Mouse (Mus musculus): Measurements from ENCODE around the gene Tac2.

The Tac2 gene

DNA sequence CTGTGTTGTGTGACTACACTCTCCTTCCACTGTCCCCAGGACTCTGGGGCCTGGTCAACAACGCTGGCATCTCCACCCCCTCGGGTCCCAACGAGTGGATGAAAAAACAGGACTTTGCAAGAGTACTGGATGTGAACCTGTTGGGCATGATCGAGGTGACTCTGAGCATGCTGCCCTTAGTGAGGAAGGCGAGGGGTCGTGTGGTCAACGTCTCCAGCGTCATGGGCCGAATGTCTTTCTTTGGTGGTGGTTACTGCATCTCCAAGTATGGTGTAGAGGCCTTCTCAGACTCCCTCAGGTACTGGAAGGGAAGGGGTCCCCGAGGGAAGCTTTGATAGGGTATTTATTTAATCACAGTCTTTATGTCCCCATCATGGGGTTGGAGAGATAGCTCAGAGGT lies 38.6 kb downstream of the Tac2 start:
- peak; percentile 2 for DNase-seq

DNA sequence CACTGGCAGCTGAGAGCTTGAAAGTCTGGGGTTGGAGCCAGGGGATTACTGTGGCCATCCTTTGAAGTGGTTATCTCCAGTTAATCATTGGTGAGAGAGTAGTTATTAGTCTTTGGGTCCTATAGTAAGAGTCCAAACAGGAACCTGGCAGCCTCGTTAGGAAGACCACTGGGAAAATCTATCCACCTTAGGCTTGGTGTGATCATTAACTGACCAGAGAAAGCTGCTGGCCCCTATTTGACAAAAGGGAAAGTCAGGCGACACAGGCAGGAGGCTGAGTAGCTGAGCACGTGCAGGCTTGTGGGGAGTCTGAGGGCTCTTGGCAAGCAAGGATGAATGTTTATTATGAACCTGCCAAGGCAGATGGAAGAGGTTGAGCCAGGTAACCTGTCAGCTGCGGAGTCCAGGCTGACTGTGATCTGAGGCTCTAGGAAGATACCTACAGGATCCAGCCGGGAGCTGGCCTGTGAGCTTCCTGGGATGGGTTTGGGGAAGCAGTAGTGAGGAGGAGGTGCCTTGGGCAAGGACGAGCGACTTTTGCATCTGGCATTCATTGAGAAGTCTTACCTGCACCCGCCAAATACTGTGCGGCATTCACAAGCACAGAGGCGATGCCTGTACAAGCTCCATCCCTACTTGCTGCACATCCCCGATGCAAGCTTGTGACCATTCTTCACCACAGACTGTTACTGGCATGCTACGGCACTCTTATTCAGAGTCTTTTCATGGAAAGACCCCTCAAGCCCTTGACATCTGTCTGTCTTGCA lies 39.8 kb downstream of the Tac2 start:
- peak; percentile 87 for DNase-seq

DNA sequence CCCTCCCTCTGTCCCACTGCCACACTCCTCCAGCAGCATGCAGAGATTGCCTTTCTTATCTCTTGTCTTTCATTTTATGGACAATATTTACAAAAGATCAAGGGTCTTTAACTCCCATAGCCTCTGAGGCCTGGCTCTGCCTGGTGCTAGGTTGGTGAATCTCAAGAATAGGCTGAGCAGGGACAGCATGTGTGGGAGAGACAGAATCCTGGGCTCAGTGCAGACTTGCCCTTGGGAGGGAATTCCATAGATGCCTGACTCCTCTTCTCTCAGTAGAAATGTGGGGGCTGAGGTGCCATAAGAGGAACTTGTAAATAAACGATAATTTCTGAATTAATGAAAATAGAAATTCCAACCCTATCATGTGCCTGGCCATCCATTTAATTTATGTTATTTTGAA lies 42.3 kb downstream of the Tac2 start:
- DNase-seq, result peak; percentile 1

DNA sequence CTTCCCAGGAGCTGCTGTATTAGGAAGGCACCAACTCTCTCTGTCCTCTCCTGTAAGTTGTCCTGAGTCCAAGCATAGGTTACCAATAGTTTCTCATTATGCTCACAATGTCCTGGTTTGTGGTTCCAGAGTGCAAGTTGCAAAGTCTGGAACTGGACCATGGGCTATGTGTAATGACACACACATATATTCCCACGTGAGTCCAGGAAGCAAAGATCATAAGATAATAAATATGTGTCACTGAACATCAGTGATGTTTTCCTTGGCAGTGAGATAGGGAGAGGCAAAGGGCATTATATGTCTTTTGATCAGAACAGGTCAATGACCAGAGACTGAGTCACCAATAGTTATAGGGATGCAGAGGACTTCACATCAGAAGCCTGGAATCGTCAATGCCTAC lies 51.7 kb downstream of the Tac2 start, which contains the start of gene Rdh9:
Gene Rdh9, plus strand, starts transcription at position 376 of the 400 bp plus-strand sequence.
- peak; percentile 3 for DNase-seq

All from kidney, adult 11 months (tissue).